Mouse (Mus musculus): ENCODE measurements at regions not wholly inside any gene's neighbourhood (a gene's known extent, or its start where the extent isn't known, plus 50 kb on each side); places are given as distances from the start of the nearest gene placed in this dataset.
A peak's percentile ranks its signal among the peaks of the same experiment; 100 is the strongest.

DNA sequence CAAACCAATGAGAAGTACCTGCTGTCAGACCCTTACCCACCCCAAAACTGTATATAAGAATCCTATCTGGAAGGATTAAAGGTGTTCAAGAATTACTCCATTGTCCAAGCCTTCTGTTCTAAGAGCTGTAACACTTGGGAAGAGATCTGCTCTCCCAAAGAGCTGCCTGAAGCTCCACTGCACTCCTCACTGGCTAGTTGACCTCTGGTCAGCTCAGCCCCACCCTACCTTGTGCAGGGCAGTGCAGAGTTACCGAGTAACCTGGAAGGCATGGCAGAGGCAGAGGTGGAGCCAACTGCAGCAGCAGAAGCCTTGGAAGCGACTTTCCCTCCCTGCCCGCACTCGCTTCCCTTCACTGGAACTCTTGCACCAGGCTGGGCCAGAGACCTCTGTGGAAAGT, 97.1 kb upstream of the Kcnk2 start:
- H3K4me1 ChIP-seq (ENCODE audit: control insufficient read depth, insufficient read depth, low read length), result no peaks in the 10 kb centered on the region
- TF ChIP-seq POLR2A (IDR thresholded peaks at IDR 0.05; ENCODE audit: control insufficient read depth, low read depth, low read length), result no peak
- TF ChIP-seq CTCF (IDR thresholded peaks at IDR 0.05; ENCODE audit: control insufficient read depth, insufficient read depth, insufficient replicate concordance, low read depth, low read length), result no peak
- H3K27ac ChIP-seq (ENCODE audit: control insufficient read depth, insufficient read depth, low read depth, low read length), result no peak overlapping the region
- no peak overlapping the region for H3K4me3 ChIP-seq (ENCODE audit: control insufficient read depth, low read depth, low read length)
- no peaks in the 10 kb centered on the region for H3K36me3 ChIP-seq (ENCODE audit: control insufficient read depth, insufficient read depth, low read length)
- no peaks in the 10 kb centered on the region for H3K27me3 ChIP-seq (ENCODE audit: control insufficient read depth, insufficient read depth, low read length)

DNA sequence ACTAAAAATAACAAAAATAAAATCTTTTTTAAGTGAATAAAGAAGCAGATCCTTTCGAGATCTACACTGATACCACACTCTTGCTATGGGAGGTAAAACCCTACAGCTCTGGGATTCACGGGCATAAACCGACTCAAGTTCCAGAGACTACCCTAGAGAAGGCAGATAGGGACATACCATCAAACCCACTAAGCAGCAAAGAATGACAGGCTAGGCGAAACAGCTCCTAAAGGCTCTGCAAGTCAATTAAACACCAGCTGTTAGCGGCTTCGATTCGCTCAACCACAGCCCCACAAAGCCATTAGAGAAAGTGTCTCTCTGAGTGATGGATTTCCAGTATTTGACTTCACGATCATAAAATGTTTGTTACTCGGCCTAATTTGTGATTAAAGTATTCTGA, 95.0 kb upstream of the Kcnk2 start:
- H3K4me1 ChIP-seq (ENCODE audit: control insufficient read depth, insufficient read depth, low read length), result no peaks in the 10 kb centered on the region
- H3K27me3 ChIP-seq (ENCODE audit: control insufficient read depth, insufficient read depth, low read length), result no peaks in the 10 kb centered on the region
- H3K36me3 ChIP-seq (ENCODE audit: control insufficient read depth, insufficient read depth, low read length), result no peaks in the 10 kb centered on the region
- TF ChIP-seq POLR2A (IDR thresholded peaks at IDR 0.05; ENCODE audit: control insufficient read depth, low read depth, low read length) (no peak), CTCF (IDR thresholded peaks at IDR 0.05; ENCODE audit: control insufficient read depth, insufficient read depth, insufficient replicate concordance, low read depth, low read length) (no peak)
- no peak overlapping the region for H3K27ac ChIP-seq (ENCODE audit: control insufficient read depth, insufficient read depth, low read depth, low read length)
- no peak overlapping the region for H3K4me3 ChIP-seq (ENCODE audit: control insufficient read depth, low read depth, low read length)

DNA sequence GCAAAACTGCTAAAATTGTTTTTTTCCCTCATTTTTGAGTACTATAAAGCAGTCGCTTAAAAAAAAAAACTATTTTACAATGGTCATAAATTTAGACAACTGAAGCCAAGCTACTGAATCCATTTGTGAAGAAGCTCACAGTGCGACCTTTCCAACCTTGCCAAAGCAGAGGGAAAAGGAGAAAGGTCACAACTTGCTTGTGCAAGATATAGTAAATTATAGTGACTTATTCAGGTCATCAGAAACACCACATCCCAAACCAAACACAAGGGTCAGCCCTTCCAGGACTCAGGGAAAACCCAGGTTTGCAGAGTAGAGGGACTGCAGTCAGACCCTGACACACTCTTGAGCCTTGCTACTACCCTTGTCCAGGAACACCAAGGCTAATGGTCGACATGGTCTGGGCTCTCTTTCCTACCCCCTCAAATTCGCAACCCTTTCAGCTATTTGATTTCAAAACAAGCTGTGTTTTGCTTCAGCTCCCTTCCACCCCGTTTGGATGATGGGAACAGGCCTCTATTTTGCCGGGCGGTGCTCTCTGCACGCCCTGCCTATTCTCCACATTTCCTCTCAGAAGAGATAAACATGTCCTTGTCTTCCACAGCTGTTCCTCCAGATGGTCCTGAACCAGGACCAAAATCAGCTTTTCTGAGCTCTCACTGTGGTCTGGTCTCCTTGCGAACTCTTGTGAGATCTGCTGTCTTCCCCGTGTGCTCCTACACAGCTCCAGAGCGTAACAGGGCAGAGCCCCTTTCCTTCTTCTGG, 93.5 kb upstream of the Kcnk2 start:
- TF ChIP-seq CTCF (IDR thresholded peaks at IDR 0.05; ENCODE audit: control insufficient read depth, insufficient read depth, insufficient replicate concordance, low read depth, low read length) (no peak), POLR2A (IDR thresholded peaks at IDR 0.05; ENCODE audit: control insufficient read depth, low read depth, low read length) (no peak)

DNA sequence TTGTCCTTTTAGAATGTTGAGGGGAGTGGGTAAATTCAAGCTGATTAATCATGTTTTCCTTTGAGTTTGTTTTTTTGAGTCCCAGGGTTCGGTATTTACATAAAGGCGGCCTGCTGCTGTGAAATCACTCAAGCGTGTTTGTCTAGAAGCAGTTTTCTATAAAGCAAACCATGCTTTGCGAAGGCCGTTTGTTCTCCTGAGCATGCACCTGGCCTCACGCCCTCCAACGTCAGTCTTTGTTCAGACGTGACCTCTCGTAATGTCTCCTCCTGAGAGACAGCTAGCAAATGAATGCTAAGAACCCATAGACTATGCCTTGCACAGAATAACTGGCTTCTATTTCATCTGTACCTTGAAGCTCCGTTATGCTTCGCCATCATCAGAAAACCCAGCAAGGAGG, 92.8 kb upstream of the Kcnk2 start:
- TF ChIP-seq POLR2A (IDR thresholded peaks at IDR 0.05; ENCODE audit: control insufficient read depth, low read depth, low read length), result no peak
- TF ChIP-seq CTCF (IDR thresholded peaks at IDR 0.05; ENCODE audit: control insufficient read depth, insufficient read depth, insufficient replicate concordance, low read depth, low read length), result no peak

More for the DNA sequence above, 93.5 kb upstream of the Kcnk2 start:
- no peak overlapping the region for H3K27ac ChIP-seq (ENCODE audit: control insufficient read depth, insufficient read depth, low read depth, low read length)
- H3K4me1 ChIP-seq (ENCODE audit: control insufficient read depth, insufficient read depth, low read length), result no peaks in the 10 kb centered on the region
- H3K36me3 ChIP-seq (ENCODE audit: control insufficient read depth, insufficient read depth, low read length), result no peaks in the 10 kb centered on the region
- no peak overlapping the region for H3K4me3 ChIP-seq (ENCODE audit: control insufficient read depth, low read depth, low read length)
- no peaks in the 10 kb centered on the region for H3K27me3 ChIP-seq (ENCODE audit: control insufficient read depth, insufficient read depth, low read length)

DNA sequence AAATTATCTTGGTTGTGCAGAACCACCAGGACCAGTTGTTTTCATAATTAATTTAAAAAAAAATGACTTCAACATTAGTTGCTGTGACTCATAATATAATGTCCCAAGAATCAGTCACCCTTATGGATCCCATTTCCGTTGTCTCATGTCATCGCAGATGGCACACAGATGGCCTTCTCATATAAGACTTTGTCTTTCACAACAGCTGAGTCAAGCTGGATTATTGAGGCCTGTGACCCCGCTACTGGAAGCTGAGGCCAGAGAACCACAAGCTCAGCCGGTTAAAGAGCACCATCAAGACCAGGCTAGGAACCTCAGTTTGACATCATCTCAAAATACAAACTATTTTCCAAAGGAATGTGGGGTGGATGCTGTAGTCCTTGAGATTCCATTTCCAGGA, 83.3 kb upstream of the Kcnk2 start:
- Histone ChIP-seq H3K4me1 (ENCODE audit: control insufficient read depth, insufficient read depth, low read length) (no peaks in the 10 kb centered on the region), H3K27me3 (ENCODE audit: control insufficient read depth, insufficient read depth, low read length) (no peaks in the 10 kb centered on the region), H3K4me3 (ENCODE audit: control insufficient read depth, low read depth, low read length) (no peak overlapping the region), H3K36me3 (ENCODE audit: control insufficient read depth, insufficient read depth, low read length) (no peaks in the 10 kb centered on the region), H3K27ac (ENCODE audit: control insufficient read depth, insufficient read depth, low read depth, low read length) (no peak overlapping the region)
- TF ChIP-seq POLR2A (IDR thresholded peaks at IDR 0.05; ENCODE audit: control insufficient read depth, low read depth, low read length) (no peak), CTCF (IDR thresholded peaks at IDR 0.05; ENCODE audit: control insufficient read depth, insufficient read depth, insufficient replicate concordance, low read depth, low read length) (no peak)

More for the DNA sequence above, 92.8 kb upstream of the Kcnk2 start:
- Histone ChIP-seq H3K27me3 (ENCODE audit: control insufficient read depth, insufficient read depth, low read length) (no peaks in the 10 kb centered on the region), H3K36me3 (ENCODE audit: control insufficient read depth, insufficient read depth, low read length) (no peaks in the 10 kb centered on the region), H3K4me1 (ENCODE audit: control insufficient read depth, insufficient read depth, low read length) (no peaks in the 10 kb centered on the region), H3K27ac (ENCODE audit: control insufficient read depth, insufficient read depth, low read depth, low read length) (no peak overlapping the region), H3K4me3 (ENCODE audit: control insufficient read depth, low read depth, low read length) (no peak overlapping the region)

DNA sequence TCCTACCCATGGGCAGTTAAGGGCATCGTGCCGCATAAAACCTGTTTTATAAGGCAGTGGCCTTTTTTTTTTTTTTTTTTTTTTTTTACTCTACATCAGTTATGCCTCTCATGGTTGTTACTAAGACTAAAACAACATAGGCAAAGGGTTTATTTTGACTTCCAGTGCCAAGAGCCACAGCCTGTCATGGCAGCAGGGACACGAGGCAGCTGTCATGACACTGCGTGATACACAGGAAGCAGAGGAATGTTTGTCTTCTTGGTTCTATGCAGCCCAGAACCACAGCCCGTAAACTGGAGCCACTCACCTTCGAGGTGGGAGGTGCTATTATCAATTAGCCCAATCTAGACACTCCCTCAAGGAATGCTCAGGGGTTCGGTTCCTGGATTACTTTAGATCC, 81.3 kb upstream of the Kcnk2 start:
- no peak overlapping the region for H3K27ac ChIP-seq (ENCODE audit: control insufficient read depth, insufficient read depth, low read depth, low read length)
- no peaks in the 10 kb centered on the region for H3K36me3 ChIP-seq (ENCODE audit: control insufficient read depth, insufficient read depth, low read length)
- no peaks in the 10 kb centered on the region for H3K4me1 ChIP-seq (ENCODE audit: control insufficient read depth, insufficient read depth, low read length)
- H3K4me3 ChIP-seq (ENCODE audit: control insufficient read depth, low read depth, low read length), result no peak overlapping the region
- H3K27me3 ChIP-seq (ENCODE audit: control insufficient read depth, insufficient read depth, low read length), result no peaks in the 10 kb centered on the region
- no peak for TF ChIP-seq POLR2A (IDR thresholded peaks at IDR 0.05; ENCODE audit: control insufficient read depth, low read depth, low read length)
- no peak for TF ChIP-seq CTCF (IDR thresholded peaks at IDR 0.05; ENCODE audit: control insufficient read depth, insufficient read depth, insufficient replicate concordance, low read depth, low read length)

DNA sequence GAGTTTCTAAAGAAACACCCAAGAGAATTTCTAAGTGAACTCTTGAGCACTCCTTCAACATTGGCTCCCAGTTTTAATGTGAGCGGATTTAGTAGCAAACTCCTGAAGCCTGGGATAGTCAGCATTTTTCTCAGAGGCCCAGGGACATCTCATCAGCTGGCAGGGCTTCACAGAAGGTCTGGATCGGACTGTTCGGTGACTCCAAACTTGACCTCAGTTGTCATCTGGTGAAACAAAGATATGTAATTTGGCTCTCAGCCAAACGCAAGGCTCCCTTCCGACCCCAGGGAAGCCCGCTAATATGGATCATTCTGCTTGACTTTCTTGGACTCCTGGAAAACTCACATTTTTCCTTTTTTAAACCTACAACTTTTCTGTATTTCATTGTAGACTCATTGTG, 76.0 kb upstream of the Kcnk2 start:
- Histone ChIP-seq H3K27me3 (ENCODE audit: control insufficient read depth, insufficient read depth, low read length) (no peaks in the 10 kb centered on the region), H3K4me1 (ENCODE audit: control insufficient read depth, insufficient read depth, low read length) (peaks cover 2% of the 10 kb centered on the region; the same call in 1 of the 2 replicates), H3K4me3 (ENCODE audit: control insufficient read depth, low read depth, low read length) (peak overlapping the region; percentile 21), H3K36me3 (ENCODE audit: control insufficient read depth, insufficient read depth, low read length) (no peaks in the 10 kb centered on the region), H3K27ac (ENCODE audit: control insufficient read depth, insufficient read depth, low read depth, low read length) (no peak overlapping the region)
- TF ChIP-seq POLR2A (IDR thresholded peaks at IDR 0.05; ENCODE audit: control insufficient read depth, low read depth, low read length) (no peak), CTCF (IDR thresholded peaks at IDR 0.05; ENCODE audit: control insufficient read depth, insufficient read depth, insufficient replicate concordance, low read depth, low read length) (no peak)

Measured in testis, adult 2 months (tissue).